Mouse (Mus musculus): ENCODE data around the gene Ptprb. TPM values are rescaled to one million over a fixed set of nuclear protein-coding genes. Genes with fewer than 3 reads are reported as not detected.

Gene Ptprb
- polyA plus RNA-seq, 1 experiment from 2014 or later, result 2.8 TPM

DNA sequence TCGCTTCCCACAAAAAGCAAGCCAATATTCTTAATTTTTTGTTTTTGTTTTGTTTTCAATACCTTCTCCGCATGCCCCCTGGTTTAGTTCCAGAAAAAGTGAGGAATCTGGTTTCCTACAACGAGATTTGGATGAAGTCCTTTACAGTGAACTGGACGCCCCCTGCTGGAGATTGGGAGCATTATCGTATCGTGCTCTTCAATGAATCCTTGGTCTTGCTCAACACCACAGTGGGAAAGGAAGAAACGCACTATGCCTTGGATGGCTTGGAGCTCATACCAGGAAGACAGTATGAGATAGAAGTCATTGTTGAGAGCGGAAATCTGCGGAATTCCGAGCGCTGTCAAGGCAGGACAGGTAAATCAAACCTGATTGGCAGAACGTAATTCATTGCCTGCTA lies 43.9 kb downstream of the Ptprb start:
- DNase-seq (ENCODE audit: low spot score) (peak; percentile 75), ATAC-seq (ENCODE audit: low FRiP score, low TSS enrichment) (no peak)
- Histone ChIP-seq H3K27ac (replicated peaks) (no peak overlapping the region), H3K4me1 (replicated peaks; ENCODE audit: control insufficient read depth, insufficient read depth) (no peaks in the 10 kb centered on the region), H3K36me3 (ENCODE audit: control insufficient read depth, insufficient read depth, low read length) (no peaks in the 10 kb centered on the region), H3K27me3 (ENCODE audit: control insufficient read depth, insufficient read depth, low read length) (no peaks in the 10 kb centered on the region), H3K9ac (ENCODE audit: low read length) (no peak overlapping the region), H3K9me3 (ENCODE audit: control insufficient read depth, low read length) (no peaks in the 10 kb centered on the region), H3K4me2 (replicated peaks; ENCODE audit: low read depth) (no peak overlapping the region), H3K4me3 (ENCODE audit: low read depth, low read length) (no peak overlapping the region)
- TF ChIP-seq CTCF (IDR thresholded peaks at IDR 0.05; ENCODE audit: low read depth) (peak; percentile 93), EP300 (optimal IDR thresholded peaks at IDR 0.05) (no peak)
- 15% methylated on average over 12 of the region's 12 CpGs for WGBS

DNA sequence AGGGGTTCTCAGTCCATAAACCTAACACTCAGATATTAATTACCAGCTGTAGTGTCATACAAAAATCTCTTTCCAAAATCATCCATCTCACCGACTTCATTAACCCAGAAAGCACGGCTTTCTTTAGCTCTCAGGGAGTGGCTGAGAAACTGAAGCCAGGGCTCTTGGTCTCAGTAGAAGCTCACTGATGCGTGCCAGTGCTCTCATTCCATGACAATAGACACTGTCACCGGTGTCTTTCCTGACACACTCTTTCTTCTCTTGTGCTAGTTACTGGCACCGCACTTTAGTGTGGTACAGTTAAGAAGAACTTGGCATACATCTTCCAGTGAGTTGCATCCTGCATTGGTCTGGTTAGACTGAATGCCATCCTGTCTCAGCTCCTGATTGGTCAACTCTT lies 53.8 kb downstream of the Ptprb start:
- 67% methylated on average over 5 of the region's 5 CpGs for WGBS
- H3K36me3 ChIP-seq (ENCODE audit: control insufficient read depth, insufficient read depth, low read length), result no peaks in the 10 kb centered on the region
- H3K27me3 ChIP-seq (ENCODE audit: control insufficient read depth, insufficient read depth, low read length), result no peaks in the 10 kb centered on the region
- TF ChIP-seq CTCF (IDR thresholded peaks at IDR 0.05; ENCODE audit: low read depth), result no peak
- no peak overlapping the region for H3K4me2 ChIP-seq (replicated peaks; ENCODE audit: low read depth)
- H3K4me1 ChIP-seq (replicated peaks; ENCODE audit: control insufficient read depth, insufficient read depth), result no peaks in the 10 kb centered on the region
- no peak overlapping the region for H3K4me3 ChIP-seq (ENCODE audit: low read depth, low read length)
- H3K9ac ChIP-seq (ENCODE audit: low read length), result no peak overlapping the region
- H3K9me3 ChIP-seq (ENCODE audit: control insufficient read depth, low read length), result no peaks in the 10 kb centered on the region
- ATAC-seq (ENCODE audit: low FRiP score, low TSS enrichment) (no peak), DNase-seq (ENCODE audit: low spot score) (no peak)
- H3K27ac ChIP-seq (replicated peaks), result no peak overlapping the region

GRCm38 (mm10) chr10:116330458-116330857 lies 55.1 kb downstream of the Ptprb start:
- H3K4me2 ChIP-seq (replicated peaks; ENCODE audit: low read depth), result peak overlapping the region; percentile 50
- no peak overlapping the region; the same call in 1 of the 2 replicates for H3K4me3 ChIP-seq (ENCODE audit: low read depth, low read length)
- no peak overlapping the region for H3K27ac ChIP-seq (replicated peaks)
- ATAC-seq (ENCODE audit: low FRiP score, low TSS enrichment), result peak; percentile 74; the same call in 1 of the 2 replicates
- DNase-seq (ENCODE audit: low spot score), result peak; percentile 73
- H3K27me3 ChIP-seq (ENCODE audit: control insufficient read depth, insufficient read depth, low read length), result no peaks in the 10 kb centered on the region
- H3K9ac ChIP-seq (ENCODE audit: low read length), result no peak overlapping the region
- WGBS, result 12% methylated on average over 5 of the region's 5 CpGs
- H3K9me3 ChIP-seq (ENCODE audit: control insufficient read depth, low read length), result no peaks in the 10 kb centered on the region
- H3K36me3 ChIP-seq (ENCODE audit: control insufficient read depth, insufficient read depth, low read length), result no peaks in the 10 kb centered on the region
- peak; percentile 97 for TF ChIP-seq CTCF (IDR thresholded peaks at IDR 0.05; ENCODE audit: low read depth)
- no peak for TF ChIP-seq EP300 (optimal IDR thresholded peaks at IDR 0.05)
- H3K4me1 ChIP-seq (replicated peaks; ENCODE audit: control insufficient read depth, insufficient read depth), result no peaks in the 10 kb centered on the region

DNA sequence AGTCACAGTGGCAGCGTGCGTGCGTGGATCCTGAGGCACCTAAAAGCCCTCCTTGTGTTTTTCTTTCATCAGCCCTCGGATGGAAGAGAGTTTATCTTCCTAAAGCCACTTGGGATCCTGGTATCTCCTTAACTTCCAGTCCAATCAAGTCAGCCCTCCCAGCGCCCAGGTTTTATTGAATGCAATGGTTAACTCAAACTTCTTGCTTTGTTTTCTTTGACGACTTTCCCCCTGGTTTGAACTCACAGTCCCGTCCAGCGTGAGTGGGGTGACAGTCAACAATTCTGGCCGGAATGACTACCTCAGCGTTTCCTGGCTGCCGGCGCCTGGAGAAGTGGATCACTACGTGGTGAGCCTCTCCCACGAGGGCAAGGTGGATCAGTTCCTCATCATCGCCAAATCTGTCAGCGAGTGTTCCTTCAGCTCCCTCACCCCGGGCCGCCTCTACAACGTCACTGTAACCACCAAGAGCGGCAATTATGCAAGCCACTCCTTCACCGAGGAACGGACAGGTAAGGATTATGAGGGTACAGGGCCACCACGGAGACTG lies 55.7 kb downstream of the Ptprb start:
- WGBS, result 21% methylated on average over 23 of the region's 23 CpGs
- H3K27ac ChIP-seq (replicated peaks), result no peak overlapping the region
- ATAC-seq (ENCODE audit: low FRiP score, low TSS enrichment) (no peak), DNase-seq (ENCODE audit: low spot score) (peak; percentile 21)
- no peaks in the 10 kb centered on the region for H3K36me3 ChIP-seq (ENCODE audit: control insufficient read depth, insufficient read depth, low read length)
- no peaks in the 10 kb centered on the region for H3K9me3 ChIP-seq (ENCODE audit: control insufficient read depth, low read length)
- H3K27me3 ChIP-seq (ENCODE audit: control insufficient read depth, insufficient read depth, low read length), result no peaks in the 10 kb centered on the region
- H3K4me2 ChIP-seq (replicated peaks; ENCODE audit: low read depth), result peak overlapping the region; percentile 50
- TF ChIP-seq CTCF (IDR thresholded peaks at IDR 0.05; ENCODE audit: low read depth), result no peak
- TF ChIP-seq EP300 (optimal IDR thresholded peaks at IDR 0.05), result no peak
- H3K9ac ChIP-seq (ENCODE audit: low read length), result no peak overlapping the region
- peak overlapping the region; percentile 6; the same call in 1 of the 2 replicates for H3K4me3 ChIP-seq (ENCODE audit: low read depth, low read length)
- no peaks in the 10 kb centered on the region for H3K4me1 ChIP-seq (replicated peaks; ENCODE audit: control insufficient read depth, insufficient read depth)

DNA sequence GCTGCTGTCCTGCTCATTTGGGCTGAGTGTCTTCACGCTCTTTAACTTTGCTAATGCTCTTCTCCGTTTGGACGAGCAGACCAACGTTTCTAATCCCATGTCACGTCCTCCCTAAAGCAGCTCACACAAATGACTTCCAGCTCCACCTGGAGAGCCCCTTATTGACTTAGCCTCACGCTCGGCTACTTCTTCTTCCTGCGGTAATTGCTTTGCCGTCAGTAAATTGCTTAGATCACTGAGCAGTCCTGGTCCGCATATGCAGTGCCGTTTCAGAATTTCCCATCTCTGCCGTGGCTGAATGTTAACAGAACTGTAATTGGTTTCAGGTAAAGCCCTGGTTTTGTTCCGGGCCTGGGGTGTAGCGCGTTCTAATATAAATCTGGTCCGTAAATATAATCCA lies 58.3 kb downstream of the Ptprb start:
- DNase-seq (ENCODE audit: low spot score), result no peak
- H3K4me1 ChIP-seq (replicated peaks; ENCODE audit: control insufficient read depth, insufficient read depth), result no peaks in the 10 kb centered on the region
- no peak overlapping the region for H3K9ac ChIP-seq (ENCODE audit: low read length)
- WGBS, result 62% methylated on average over 16 of the region's 16 CpGs
- H3K27me3 ChIP-seq (ENCODE audit: control insufficient read depth, insufficient read depth, low read length), result no peaks in the 10 kb centered on the region
- H3K4me3 ChIP-seq (ENCODE audit: low read depth, low read length), result no peak overlapping the region
- H3K27ac ChIP-seq (replicated peaks), result no peak overlapping the region
- no peaks in the 10 kb centered on the region for H3K9me3 ChIP-seq (ENCODE audit: control insufficient read depth, low read length)
- H3K4me2 ChIP-seq (replicated peaks; ENCODE audit: low read depth), result no peak overlapping the region
- no peak for ATAC-seq (ENCODE audit: low FRiP score, low TSS enrichment)
- H3K36me3 ChIP-seq (ENCODE audit: control insufficient read depth, insufficient read depth, low read length), result no peaks in the 10 kb centered on the region
- TF ChIP-seq EP300 (optimal IDR thresholded peaks at IDR 0.05), result no peak
- TF ChIP-seq CTCF (IDR thresholded peaks at IDR 0.05; ENCODE audit: low read depth), result no peak

- no peak for ATAC-seq (ENCODE audit: low FRiP score, low TSS enrichment)
- Histone ChIP-seq H3K9me3 (ENCODE audit: control insufficient read depth, low read length) (no peaks in the 10 kb centered on the region), H3K4me3 (ENCODE audit: low read depth, low read length) (no peak overlapping the region), H3K4me2 (replicated peaks; ENCODE audit: low read depth) (no peak overlapping the region), H3K9ac (ENCODE audit: low read length) (no peak overlapping the region), H3K36me3 (ENCODE audit: control insufficient read depth, insufficient read depth, low read length) (no peaks in the 10 kb centered on the region), H3K4me1 (replicated peaks; ENCODE audit: control insufficient read depth, insufficient read depth) (no peaks in the 10 kb centered on the region), H3K27me3 (ENCODE audit: control insufficient read depth, insufficient read depth, low read length) (no peaks in the 10 kb centered on the region), H3K27ac (replicated peaks) (no peak overlapping the region)
- no peak for TF ChIP-seq EP300 (optimal IDR thresholded peaks at IDR 0.05)
- no peak for TF ChIP-seq CTCF (IDR thresholded peaks at IDR 0.05; ENCODE audit: low read depth)
- 88% methylated on average over 7 of the region's 7 CpGs for WGBS
- DNase-seq (ENCODE audit: low spot score), result no peak
These were observed 58.8 kb downstream of the Ptprb start for GRCm38 (mm10) chr10:116334120-116334519.

Measured in stomach, postnatal 0 days (tissue).